33 mouse cellular contexts compared by ENCODE assay signal in genomic region chr1:163283980-163284635, GRCm38 (mm10). TPM values are rescaled to one million over a fixed set of nuclear protein-coding genes. Genes with fewer than 3 reads are reported as not detected.
DNase-seq lines count a peak whose midpoint lies in the region; ATAC-seq and TF ChIP-seq lines count a peak whose summit lies in the region.
"Had no signal": no experiment of that assay in that cellular context is flagged by ENCODE, and none has a peak within 500 bp of the region (broad histone marks: within the 10 kb centered on the region; RNA-seq: fewer than 3 reads in every experiment).

No protein-coding gene starts in this region.

- no peak overlapping the region for H3K4me3 ChIP-seq in heart, adult 2 months
- H3K4me3 ChIP-seq in heart, embryonic 10.5 days, result no peak overlapping the region
- no peak overlapping the region for H3K4me3 ChIP-seq in neural tube, embryonic 15.5 days (replicated peaks)
- H3K4me3 ChIP-seq: forebrain, embryonic 13.5 days; hindbrain, embryonic 12.5 days; intestine, embryonic 15.5 days; liver, embryonic 13.5 days; midbrain, embryonic 10.5 days; myocyte; neural tube, embryonic 12.5 days had no signal

- peak overlapping the region; percentile 16; the same call in 1 of the 2 replicates for H3K9ac ChIP-seq in heart, adult 2 months (ENCODE audit: low read depth, low read length)
- no peak overlapping the region for H3K9ac ChIP-seq in neural tube, embryonic 15.5 days (replicated peaks)
- H3K9ac ChIP-seq: forebrain, embryonic 13.5 days; hindbrain, embryonic 12.5 days; intestine, embryonic 15.5 days; liver, embryonic 13.5 days; neural tube, embryonic 12.5 days had no signal

- DNase-seq in heart, adult 2 months, result no peak
- DNase-seq in heart, embryonic 10.5 days (ENCODE audit: low spot score), result no peak
- DNase-seq in embryo, embryonic 9.5 days (ENCODE audit: extremely low spot score), result no peak
- DNase-seq: adrenal gland, postnatal 10 days; B cell, adult 2 months; cerebellum, adult 11-12 months; cerebellum, adult 9-11 months; gastrocnemius, postnatal 36 days; heart, postnatal 36 days; kidney, adult 8-10 months; kidney, postnatal 4 days; layer of hippocampus, postnatal 36 days; liver, embryonic 13.5 days; lung, adult 2 months; lung, postnatal 10 days; right cerebral cortex, postnatal 4 days; thymus, adult 2 months; thymus, postnatal 36 days had no signal

- peak; percentile 63 for ATAC-seq in common myeloid progenitor, adult 5-6 weeks (replicated peaks; ENCODE audit: low read depth, poor library complexity, severe bottlenecking)
- ATAC-seq in granulocyte monocyte progenitor cell, adult 5-6 weeks (replicated peaks; ENCODE audit: poor library complexity, severe bottlenecking), result peak; percentile 78
- ATAC-seq in megakaryocyte progenitor cell, adult 5-6 weeks (replicated peaks; ENCODE audit: poor library complexity), result peak; percentile 83
- no peak for ATAC-seq in neural tube, embryonic 15.5 days (ENCODE audit: low FRiP score)
- ATAC-seq: activated CD4-positive, CD25-positive, alpha-beta regulatory T cell, adult 4 months; forebrain, embryonic 13.5 days; hindbrain, postnatal 0 days; intestine, embryonic 15.5 days had no signal

- no peak overlapping the region for H3K4me2 ChIP-seq in neural tube, embryonic 15.5 days
- H3K4me2 ChIP-seq: forebrain, embryonic 13.5 days; heart, embryonic 11.5 days; hindbrain, embryonic 12.5 days; intestine, embryonic 15.5 days; liver, embryonic 13.5 days; neural tube, embryonic 12.5 days had no signal

- H3K9me3 ChIP-seq in heart, embryonic 10.5 days, result no peaks in the 10 kb centered on the region
- no peaks in the 10 kb centered on the region for H3K9me3 ChIP-seq in neural tube, embryonic 15.5 days (replicated peaks)
- H3K9me3 ChIP-seq: forebrain, embryonic 13.5 days; hindbrain, embryonic 12.5 days; intestine, embryonic 15.5 days; liver, embryonic 13.5 days; midbrain, embryonic 10.5 days; neural tube, embryonic 12.5 days had no signal

- intact Hi-C loops in heart, adult 2 months (cut with DNase I), result no loop called here

- 69% methylated on average over 9 of the region's 9 CpGs for WGBS in heart, adult 2 months
- WGBS in heart, embryonic 10.5 days, result 88% methylated on average over 9 of the region's 9 CpGs
- WGBS in neural tube, embryonic 15.5 days, result 96% methylated on average over 9 of the region's 9 CpGs

- H3K4me1 ChIP-seq in heart, adult 2 months (ENCODE audit: control insufficient read depth, insufficient read depth, low read length), result peaks cover 15% of the 10 kb centered on the region
- H3K4me1 ChIP-seq in heart, embryonic 10.5 days, result peaks cover 8% of the 10 kb centered on the region
- peaks cover 20% of the 10 kb centered on the region for H3K4me1 ChIP-seq in neural tube, embryonic 15.5 days
- H3K4me1 ChIP-seq: intestine, embryonic 15.5 days; liver, embryonic 13.5 days; neural tube, embryonic 12.5 days had no signal

- H3K27me3 ChIP-seq in heart, adult 2 months (ENCODE audit: control insufficient read depth, insufficient read depth, low read length), result no peaks in the 10 kb centered on the region
- H3K27me3 ChIP-seq in heart, embryonic 10.5 days (ENCODE audit: insufficient read depth, poor library complexity, severe bottlenecking), result no peaks in the 10 kb centered on the region
- no peaks in the 10 kb centered on the region for H3K27me3 ChIP-seq in neural tube, embryonic 15.5 days (replicated peaks)
- H3K27me3 ChIP-seq: forebrain, embryonic 13.5 days; hindbrain, embryonic 12.5 days; intestine, embryonic 15.5 days; liver, embryonic 13.5 days; neural tube, embryonic 12.5 days had no signal

- no peaks in the 10 kb centered on the region for H3K79me2 ChIP-seq in heart, adult 2 months (replicated peaks; ENCODE audit: control insufficient read depth, insufficient read depth, low read length)

- H3K27ac ChIP-seq in heart, adult 2 months, result peak overlapping the region; percentile 59
- H3K27ac ChIP-seq in heart, embryonic 10.5 days, result no peak overlapping the region
- no peak overlapping the region for H3K27ac ChIP-seq in neural tube, embryonic 15.5 days (replicated peaks)
- H3K27ac ChIP-seq: forebrain, embryonic 13.5 days; hindbrain, embryonic 12.5 days; hindbrain, postnatal 0 days; intestine, embryonic 15.5 days; kidney, postnatal 0 days; liver, embryonic 13.5 days; macrophage; midbrain, embryonic 10.5 days; neural tube, embryonic 12.5 days had no signal

- TF ChIP-seq CTCF in heart, adult 2 months (IDR thresholded peaks at IDR 0.05), result no peak

- no peak for TF ChIP-seq EP300 in heart, adult 2 months (IDR thresholded peaks at IDR 0.05; ENCODE audit: insufficient read depth, low read depth, low read length)

- TF ChIP-seq POLR2A in heart, adult 2 months (IDR thresholded peaks at IDR 0.05; ENCODE audit: insufficient read depth, low read depth, low read length), result no peak

- H3K36me3 ChIP-seq in heart, adult 2 months (ENCODE audit: control insufficient read depth, insufficient read depth, low read length), result peaks cover 25% of the 10 kb centered on the region
- H3K36me3 ChIP-seq in heart, embryonic 10.5 days, result no peaks in the 10 kb centered on the region
- H3K36me3 ChIP-seq in neural tube, embryonic 15.5 days, result no peaks in the 10 kb centered on the region
- H3K36me3 ChIP-seq: hindbrain, embryonic 12.5 days; intestine, embryonic 15.5 days; liver, embryonic 13.5 days; midbrain, embryonic 10.5 days; neural tube, embryonic 12.5 days had no signal

RNA-seq across cellular contexts. Expression of gene Prrx1, which starts 29.4 kb away (rescaled TPM):
- total RNA-seq in heart, adult 2 months (2021), result 10 to 100 TPM; 28.1 to 29.5 TPM
- polyA plus RNA-seq in heart, adult 2 months (2012; rRNA removed), result 15.0 and 28.6 TPM in 2 replicates
- polyA plus RNA-seq in heart, embryonic 10.5 days (2016; fragmentation: Nextera tagmentation; extraction: Ambion mirVana), result 7.9 and 20.3 TPM in 2 replicates
- total RNA-seq in common myeloid progenitor, adult 5-6 weeks (2017), result not detected in 2 replicates
- not detected in 2 replicates for total RNA-seq in granulocyte monocyte progenitor cell, adult 5-6 weeks (2014; fragmentation: Nextera tagmentation)
- not detected in 2 replicates for total RNA-seq in granulocyte monocyte progenitor cell, adult 5-6 weeks (2017)
- total RNA-seq in megakaryocyte progenitor cell, adult 5-6 weeks (2015), result not detected in 2 replicates
- not detected in 2 replicates for total RNA-seq in megakaryocyte progenitor cell, adult 5-6 weeks (2017)
- 4.8 and 6.2 TPM in 2 replicates for polyA plus RNA-seq in neural tube, embryonic 15.5 days (2015; fragmentation: Nextera tagmentation; extraction: Ambion mirVana)

Comparison
In these comparisons a context has a peak if more than half of its experiments do, and no peak if none do; other contexts are left out.
1. RNA of gene Prrx1, which starts 29.4 kb away (total RNA-seq): 28.1 to 29.5 TPM in heart, adult 2 months; not detected in common myeloid progenitor, adult 5-6 weeks, not detected in granulocyte monocyte progenitor cell, adult 5-6 weeks and not detected in megakaryocyte progenitor cell, adult 5-6 weeks; every median in the first group is over 10 times any median in the second.